Mouse (Mus musculus) kidney, adult 2 months (tissue): Measurements from ENCODE around the gene Washc3.

ENCODE experiments used
- CTCF ChIP-seq: fragments of 200-500 bp; conservative IDR thresholded peaks from 2 replicates; pipeline ENCODE4 v1.5.1; 2011; ENCODE audit warnings: low read depth, mild to moderate bottlenecking, control low read depth, low read length, moderate library complexity, mixed read lengths; ENCODE audit not compliant: insufficient read depth, insufficient read length
- POLR2A ChIP-seq: fragments of 200-500 bp; IDR thresholded peaks from one replicate; pipeline ENCODE4 v1.6.1; 2011; ENCODE audit warnings: low read depth, low read length, control low read depth

DNA sequence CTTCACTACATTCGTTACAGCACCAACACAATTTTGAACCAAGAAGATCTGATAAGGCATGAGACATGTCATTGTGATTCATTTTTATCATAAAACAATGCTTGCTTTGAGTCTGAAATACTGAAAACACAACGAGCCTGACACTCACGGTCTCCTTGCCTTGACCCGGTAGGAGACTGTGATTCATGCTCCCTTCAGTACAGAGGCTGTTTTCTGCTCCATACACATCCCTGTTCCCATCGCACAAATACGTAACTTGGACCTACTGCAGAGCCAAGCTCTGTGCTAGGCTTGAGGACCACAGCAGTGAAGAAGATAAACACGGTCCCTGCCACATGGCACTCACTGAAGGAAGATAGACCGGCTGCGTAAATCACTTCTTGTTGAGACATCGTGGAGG, 87.2 kb downstream of the Washc3 start:
- TF ChIP-seq CTCF (no peak), POLR2A (no peak)
